Mouse (Mus musculus) liver, embryonic 12.5 days (tissue): ENCODE measurements around the gene Gm20075. TPM values are rescaled to one million over a fixed set of nuclear protein-coding genes. Genes with fewer than 3 reads are reported as not detected.
"Not testable (repeated sequence)": the region's sequence is repeated elsewhere in the genome, so short reads cannot be mapped to it uniquely, and the experiment has no call there.

Experiments
- ATAC-seq: fragments of 200-750 bp; cut with Nextera tagmentation; 2 replicates; pipeline ENCODE4 v1.8.0; 2017; ENCODE audit warnings: moderate number of reproducible peaks, mild to moderate bottlenecking, moderate library complexity
- H3K27ac ChIP-seq: fragments of 300-500 bp; sonication (generic); 2 replicates; pipeline ENCODE4 v1.5.1; 2016; ENCODE audit warnings: mild to moderate bottlenecking
- H3K27me3 ChIP-seq: fragments of 300-500 bp; sonication (generic); replicated peaks from 2 replicates; pipeline ENCODE4 v1.6.1; 2016; ENCODE audit warnings: mild to moderate bottlenecking, moderate library complexity
- H3K36me3 ChIP-seq: fragments of 300-500 bp; sonication (generic); 2 replicates; pipeline ENCODE4 v1.6.1; 2016; ENCODE audit warnings: mild to moderate bottlenecking, moderate library complexity
- H3K4me1 ChIP-seq: fragments of 300-500 bp; sonication (generic); 2 replicates; pipeline ENCODE4 v1.6.1; 2016
- H3K4me2 ChIP-seq: fragments of 300-500 bp; sonication (generic); 2 replicates; pipeline ENCODE4 v1.6.1; 2016; ENCODE audit warnings: mild to moderate bottlenecking, moderate library complexity
- H3K4me3 ChIP-seq: fragments of 300-500 bp; sonication (generic); 2 replicates; pipeline ENCODE4 v1.5.1; 2016; ENCODE audit warnings: mild to moderate bottlenecking, moderate library complexity
- H3K9ac ChIP-seq: fragments of 300-500 bp; sonication (generic); 2 replicates; pipeline ENCODE4 v1.6.1; 2016; ENCODE audit warnings: mild to moderate bottlenecking, moderate library complexity
- H3K9me3 ChIP-seq: fragments of 300-500 bp; sonication (generic); replicated peaks from 2 replicates; pipeline ENCODE4 v1.6.1; 2016; ENCODE audit warnings: mild to moderate bottlenecking, moderate library complexity
- WGBS: fragments of 180-500 bp; shearing (Covaris S2); methylation state at CpG from one replicate; pipeline ENCODE4 v1.1.7; 2016; ENCODE audit not compliant: insufficient replicate concordance; 5-methylcytosine and 5-hydroxymethylcytosine counted together
- polyA plus RNA-seq: library from polyadenylated mRNA; unstranded; fragments of >200 nt; fragmentation: Nextera tagmentation; extraction: Ambion mirVana; gene quantifications from 2 replicates; pipeline ENCODE4 v1.2.1, GENCODE M21; 2016

Gene Gm20075
- polyA plus RNA-seq, result 6.2 and 9.2 TPM in 2 replicates

DNA sequence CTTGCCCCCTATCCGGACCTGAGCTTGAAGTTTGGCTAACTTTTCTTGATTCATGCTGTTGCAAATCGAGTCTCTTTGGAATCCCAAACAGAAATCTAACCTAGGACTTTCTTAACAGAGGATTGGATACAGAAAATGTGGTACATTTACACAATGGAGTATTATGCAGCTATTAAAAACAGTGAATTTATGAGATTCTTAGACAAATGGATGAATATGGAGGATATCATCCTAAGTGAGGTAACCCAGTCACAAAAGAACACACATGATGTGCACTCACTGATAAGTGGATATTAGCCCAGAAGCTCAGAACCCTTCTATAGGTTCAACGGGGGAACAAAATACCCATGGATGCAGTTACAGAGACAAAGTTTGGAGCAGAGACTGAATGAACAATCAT, at the start of gene Gm20075:
Gm20075 (minus strand) TSS at position 101 of the 400 bp plus-strand sequence.
- ATAC-seq, H3K27me3 ChIP-seq, H3K4me2 ChIP-seq, H3K9me3 ChIP-seq, H3K4me1 ChIP-seq, H3K27ac ChIP-seq, H3K4me3 ChIP-seq, H3K9ac ChIP-seq, H3K36me3 ChIP-seq: not testable (repeated sequence)
- 58% methylated on average over 3 of the region's 3 CpGs for WGBS

DNA sequence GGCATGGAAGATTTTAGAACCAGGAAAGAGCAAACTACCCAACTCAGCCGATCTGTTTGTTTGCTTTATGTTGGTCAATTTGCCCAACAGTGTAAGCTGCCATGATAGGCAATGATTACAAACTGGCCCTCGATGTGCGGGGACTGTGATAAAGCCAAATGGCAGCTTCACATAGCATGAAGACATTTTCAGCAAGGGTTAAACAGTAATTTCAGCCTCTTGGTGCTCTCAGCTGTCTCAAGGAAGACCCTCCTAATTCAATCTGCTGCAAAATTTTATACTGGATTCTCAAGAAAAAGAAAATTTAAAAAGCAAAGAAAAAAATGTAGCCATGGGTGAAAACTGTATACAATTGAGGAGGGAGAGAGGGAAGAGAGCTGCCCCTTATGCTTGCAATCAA, 47.9 kb upstream of the Gm20075 start:
- no peak overlapping the region for H3K9ac ChIP-seq
- H3K36me3 ChIP-seq, result no peaks in the 10 kb centered on the region
- no peak overlapping the region for H3K4me3 ChIP-seq
- WGBS, result 65% methylated on average over 3 of the region's 3 CpGs
- H3K9me3 ChIP-seq, result no peaks in the 10 kb centered on the region
- no peak overlapping the region for H3K4me2 ChIP-seq
- no peak overlapping the region for H3K27ac ChIP-seq
- ATAC-seq, result no peak
- H3K27me3 ChIP-seq, result peaks cover 71% of the 10 kb centered on the region
- H3K4me1 ChIP-seq, result peaks cover 6% of the 10 kb centered on the region; the same call in 1 of the 2 replicates

DNA sequence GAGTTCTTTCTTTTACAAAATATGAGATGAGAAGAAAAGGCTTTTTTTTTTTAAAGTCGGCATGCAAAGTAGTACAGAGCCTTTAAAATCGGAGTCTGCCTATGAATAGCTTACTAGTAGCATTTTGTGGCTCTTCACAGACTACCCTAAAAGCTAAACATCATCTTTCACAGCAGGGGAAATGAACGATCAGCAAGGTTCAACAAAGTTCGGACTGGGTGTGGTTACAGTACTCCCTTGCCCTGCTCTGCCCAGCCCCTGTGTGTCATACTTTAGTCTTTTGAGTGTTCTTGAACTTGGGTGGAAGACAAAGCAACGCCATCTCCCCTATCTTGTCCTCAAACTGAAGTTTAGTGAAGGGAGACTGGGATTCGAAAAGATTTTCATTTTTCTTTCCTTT, 45.5 kb upstream of the Gm20075 start:
- WGBS, result 53% methylated on average over 6 of the region's 6 CpGs

DNA sequence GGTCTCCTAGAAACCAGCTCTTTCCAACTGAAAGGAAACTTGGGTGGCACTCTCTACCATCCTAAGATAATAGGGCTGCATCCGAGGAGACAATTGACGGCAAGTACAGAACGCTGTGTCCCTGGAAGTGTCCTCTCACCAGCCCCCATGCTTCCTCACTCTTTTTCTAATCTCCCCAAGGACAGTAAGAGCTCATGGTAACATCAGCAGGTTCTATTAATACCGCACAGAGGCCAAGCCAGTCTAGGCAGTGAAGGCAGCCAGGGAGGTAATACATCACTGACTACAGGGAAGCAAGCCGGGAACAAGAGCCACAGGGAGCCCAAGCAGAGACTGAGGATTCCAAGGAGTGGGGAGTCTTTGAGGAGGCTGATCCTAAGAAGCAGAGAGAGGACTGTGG, 43.8 kb upstream of the Gm20075 start:
- no peaks in the 10 kb centered on the region for H3K9me3 ChIP-seq
- H3K4me1 ChIP-seq, result no peaks in the 10 kb centered on the region
- H3K36me3 ChIP-seq, result no peaks in the 10 kb centered on the region
- H3K4me3 ChIP-seq, result no peak overlapping the region
- H3K27ac ChIP-seq, result no peak overlapping the region
- peaks cover 31% of the 10 kb centered on the region for H3K27me3 ChIP-seq
- 62% methylated on average over 5 of the region's 5 CpGs for WGBS
- ATAC-seq, result no peak
- H3K9ac ChIP-seq, result no peak overlapping the region
- H3K4me2 ChIP-seq, result no peak overlapping the region

More for the DNA sequence above, 45.5 kb upstream of the Gm20075 start:
- Histone ChIP-seq H3K27ac (no peak overlapping the region), H3K36me3 (no peaks in the 10 kb centered on the region), H3K9me3 (no peaks in the 10 kb centered on the region), H3K4me1 (no peaks in the 10 kb centered on the region), H3K9ac (no peak overlapping the region), H3K27me3 (peaks cover 47% of the 10 kb centered on the region), H3K4me2 (no peak overlapping the region), H3K4me3 (no peak overlapping the region)
- no peak for ATAC-seq

- H3K9ac ChIP-seq, result no peak overlapping the region
- 50% methylated on average over 2 of the region's 2 CpGs for WGBS
- H3K27ac ChIP-seq, result no peak overlapping the region
- H3K36me3 ChIP-seq, result no peaks in the 10 kb centered on the region
- H3K4me3 ChIP-seq, result no peak overlapping the region
- no peaks in the 10 kb centered on the region for H3K4me1 ChIP-seq
- ATAC-seq, result no peak
- H3K9me3 ChIP-seq, result no peaks in the 10 kb centered on the region
- H3K27me3 ChIP-seq, result no peaks in the 10 kb centered on the region
- no peak overlapping the region for H3K4me2 ChIP-seq
Measured at GRCm38 (mm10) chr13:96112711-96113110, 31.5 kb upstream of the Gm20075 start.

- Histone ChIP-seq H3K4me1 (no peaks in the 10 kb centered on the region), H3K36me3 (no peaks in the 10 kb centered on the region), H3K4me3 (no peak overlapping the region), H3K27me3 (no peaks in the 10 kb centered on the region), H3K9me3 (no peaks in the 10 kb centered on the region), H3K27ac (no peak overlapping the region), H3K4me2 (no peak overlapping the region), H3K9ac (no peak overlapping the region)
- WGBS, result 78% methylated on average over 3 of the region's 3 CpGs
- ATAC-seq, result no peak
Measured at GRCm38 (mm10) chr13:96110767-96111166, 29.6 kb upstream of the Gm20075 start.

DNA sequence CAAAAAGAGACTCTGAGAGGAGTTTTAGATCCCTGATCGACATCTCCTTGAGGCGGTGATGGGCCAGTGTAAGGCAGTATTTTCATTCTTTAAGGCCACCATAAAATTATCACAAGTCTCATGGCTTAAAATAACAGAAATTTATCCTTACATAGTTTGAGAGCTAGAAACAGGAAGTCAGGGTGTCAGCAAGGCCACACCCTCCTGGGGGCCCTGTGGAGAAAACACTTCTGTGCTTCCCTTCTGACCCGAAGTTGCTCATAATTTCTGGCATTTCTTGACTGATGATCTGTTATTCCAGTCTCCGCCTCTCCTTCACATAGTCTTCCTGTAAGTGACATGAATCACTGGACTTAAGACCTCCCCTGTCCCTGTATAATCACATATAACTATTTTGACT, 25.2 kb upstream of the Gm20075 start:
- WGBS, result 51% methylated on average over 4 of the region's 4 CpGs
- Histone ChIP-seq H3K9ac (no peak overlapping the region), H3K27me3 (no peaks in the 10 kb centered on the region), H3K27ac (no peak overlapping the region), H3K4me2 (no peak overlapping the region), H3K36me3 (no peaks in the 10 kb centered on the region), H3K4me3 (no peak overlapping the region), H3K9me3 (no peaks in the 10 kb centered on the region), H3K4me1 (no peaks in the 10 kb centered on the region)
- no peak for ATAC-seq

DNA sequence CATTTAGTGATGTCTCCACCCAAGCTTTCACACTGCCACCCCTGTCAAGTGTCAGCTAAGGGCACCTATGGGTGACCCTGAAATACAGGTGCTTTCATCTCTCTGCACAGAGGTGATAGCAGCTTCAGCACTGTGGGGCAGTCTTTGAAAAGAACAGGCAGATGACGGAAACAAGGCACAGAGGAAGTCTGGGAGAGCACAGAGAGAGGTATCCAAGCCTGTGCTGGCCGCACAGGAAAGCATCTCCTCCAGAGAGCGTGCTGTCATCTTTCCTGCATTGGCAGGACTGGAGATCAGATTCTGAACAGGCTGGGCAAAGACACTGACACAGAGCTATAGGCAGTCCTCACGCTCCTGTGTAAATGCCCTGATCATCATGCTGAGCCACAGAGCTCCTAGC, 9.8 kb upstream of the Gm20075 start:
- no peak overlapping the region for H3K9ac ChIP-seq
- H3K4me2 ChIP-seq, result no peak overlapping the region
- H3K4me1 ChIP-seq, result no peaks in the 10 kb centered on the region
- H3K4me3 ChIP-seq, result no peak overlapping the region
- H3K36me3 ChIP-seq, result no peaks in the 10 kb centered on the region
- no peak overlapping the region for H3K27ac ChIP-seq
- H3K27me3 ChIP-seq, result no peaks in the 10 kb centered on the region
- WGBS, result 39% methylated on average over 4 of the region's 4 CpGs
- H3K9me3 ChIP-seq, result no peaks in the 10 kb centered on the region
- ATAC-seq, result no peak

GRCm38 (mm10) chr13:96085581-96086302, 4.6 kb upstream of the Gm20075 start:
- H3K4me1 ChIP-seq, result no peaks in the 10 kb centered on the region
- no peaks in the 10 kb centered on the region for H3K27me3 ChIP-seq
- H3K36me3 ChIP-seq, result no peaks in the 10 kb centered on the region
- H3K9me3 ChIP-seq, result no peaks in the 10 kb centered on the region
- no peak overlapping the region for H3K27ac ChIP-seq
- H3K9ac ChIP-seq, result no peak overlapping the region
- ATAC-seq, result no peak
- no peak overlapping the region for H3K4me3 ChIP-seq
- H3K4me2 ChIP-seq, result no peak overlapping the region
- 54% methylated on average over 7 of the region's 7 CpGs for WGBS

DNA sequence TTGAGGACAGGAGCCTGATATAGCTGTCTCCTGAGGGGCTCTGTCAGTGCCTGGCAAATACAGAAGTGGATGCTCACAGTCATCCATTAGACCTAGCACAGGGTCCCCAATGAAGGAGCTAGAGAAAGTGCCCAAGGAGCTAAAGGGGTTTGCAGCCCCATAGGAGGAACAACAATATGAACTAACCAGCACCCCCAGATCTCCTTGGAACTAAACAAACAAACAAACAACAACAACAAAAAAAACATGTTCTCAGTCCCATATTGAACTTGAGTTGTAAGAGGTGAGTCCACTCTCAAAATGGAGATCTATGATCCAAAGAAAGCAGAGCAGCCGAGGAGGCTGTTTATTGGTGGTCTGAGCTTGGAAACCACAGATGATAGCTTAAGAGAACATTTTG, 578 bp upstream of the Gm20075 start, which contains the start of gene Gm17190:
Gm17190 (plus strand) TSS at position 301 of the 400 bp plus-strand sequence.
- 60% methylated on average over 1 of the region's 1 CpGs for WGBS
- H3K4me2 ChIP-seq, H3K36me3 ChIP-seq, H3K27ac ChIP-seq, H3K4me1 ChIP-seq, H3K27me3 ChIP-seq, ATAC-seq, H3K9me3 ChIP-seq, H3K9ac ChIP-seq, H3K4me3 ChIP-seq: not testable (repeated sequence)

GRCm38 (mm10) chr13:96073555-96073954, 7.6 kb downstream of the Gm20075 start:
- Histone ChIP-seq H3K27me3 (no peaks in the 10 kb centered on the region), H3K36me3 (no peaks in the 10 kb centered on the region), H3K4me2 (no peak overlapping the region), H3K9me3 (no peaks in the 10 kb centered on the region), H3K4me3 (no peak overlapping the region), H3K4me1 (no peaks in the 10 kb centered on the region), H3K9ac (no peak overlapping the region), H3K27ac (no peak overlapping the region)
- ATAC-seq, result no peak
- WGBS, result 67% methylated on average over 8 of the region's 8 CpGs

DNA sequence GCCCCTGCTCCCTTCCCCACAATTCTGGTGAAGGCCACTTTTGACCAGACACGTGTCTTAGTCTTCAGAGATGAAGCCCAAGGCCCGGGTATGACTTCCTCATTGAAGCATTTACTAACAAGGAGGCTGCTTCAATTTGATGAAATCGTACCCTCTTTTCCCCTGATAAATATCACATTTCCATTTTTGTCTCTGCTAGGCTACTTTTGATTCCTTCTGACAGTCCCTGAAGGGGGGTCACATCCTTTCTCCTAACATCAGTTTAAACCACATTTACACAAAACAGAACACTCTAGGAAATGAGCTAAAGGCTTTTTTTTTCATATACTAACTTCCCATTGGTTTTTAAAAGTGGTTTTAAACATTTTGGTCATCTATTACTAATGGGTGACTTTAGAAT, 28.4 kb downstream of the Gm20075 start:
- no peak overlapping the region for H3K4me3 ChIP-seq
- 44% methylated on average over 3 of the region's 3 CpGs for WGBS
- no peaks in the 10 kb centered on the region for H3K36me3 ChIP-seq
- no peaks in the 10 kb centered on the region for H3K9me3 ChIP-seq
- H3K27me3 ChIP-seq, result no peaks in the 10 kb centered on the region
- H3K27ac ChIP-seq, result no peak overlapping the region
- no peak overlapping the region for H3K9ac ChIP-seq
- ATAC-seq, result no peak
- H3K4me2 ChIP-seq, result no peak overlapping the region
- H3K4me1 ChIP-seq, result no peaks in the 10 kb centered on the region

DNA sequence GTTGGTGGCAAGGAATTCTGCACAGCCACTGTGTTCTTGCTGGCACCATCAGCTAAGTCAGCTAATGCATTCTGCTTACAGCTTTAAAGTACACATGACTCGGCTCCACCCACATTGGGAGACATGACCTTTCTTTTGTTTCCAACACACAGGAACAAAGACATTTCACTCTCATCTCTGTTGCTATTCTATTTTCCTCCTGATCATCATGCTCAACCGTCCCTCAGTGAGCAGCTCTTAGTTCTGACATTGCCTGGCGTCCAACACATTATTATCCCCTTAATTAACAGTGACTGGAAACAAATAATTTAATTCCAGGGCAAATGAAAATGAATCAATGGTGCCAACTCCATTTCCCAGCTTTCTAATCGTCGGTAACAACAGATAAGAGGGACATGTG, 35.8 kb downstream of the Gm20075 start:
- WGBS, result 60% methylated on average over 5 of the region's 5 CpGs
- no peaks in the 10 kb centered on the region for H3K4me1 ChIP-seq
- no peaks in the 10 kb centered on the region for H3K9me3 ChIP-seq
- no peaks in the 10 kb centered on the region for H3K27me3 ChIP-seq
- H3K4me2 ChIP-seq, result no peak overlapping the region
- no peak overlapping the region for H3K27ac ChIP-seq
- H3K9ac ChIP-seq, result no peak overlapping the region
- H3K4me3 ChIP-seq, result no peak overlapping the region
- no peaks in the 10 kb centered on the region for H3K36me3 ChIP-seq
- ATAC-seq, result no peak
